Mouse (Mus musculus): ENCODE results near the gene Plxna2.

DNA sequence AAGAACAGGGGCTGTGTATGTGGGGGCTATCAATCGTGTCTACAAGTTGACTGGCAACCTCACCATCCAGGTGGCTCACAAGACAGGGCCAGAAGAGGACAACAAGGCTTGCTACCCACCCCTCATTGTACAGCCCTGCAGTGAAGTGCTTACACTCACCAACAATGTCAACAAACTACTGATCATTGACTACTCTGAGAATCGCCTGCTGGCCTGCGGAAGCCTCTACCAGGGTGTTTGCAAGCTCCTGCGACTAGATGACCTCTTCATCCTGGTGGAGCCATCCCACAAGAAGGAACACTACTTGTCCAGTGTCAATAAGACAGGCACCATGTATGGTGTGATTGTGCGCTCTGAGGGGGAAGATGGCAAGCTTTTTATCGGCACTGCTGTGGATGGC, 25.9 kb downstream of the Plxna2 start:
- TF ChIP-seq CTCF (IDR thresholded peaks at IDR 0.05; ENCODE audit: extremely low read depth, insufficient read depth, low read length) (no peak), POLR2A (IDR thresholded peaks at IDR 0.05; ENCODE audit: extremely low read depth, insufficient read depth, low read length) (no peak)

All from cortical plate, adult 2 months (tissue).